Mouse (Mus musculus) spleen, adult 2 months (tissue): ENCODE data around the gene Ebf3.

Experiments used
- CTCF ChIP-seq: fragments of 200-500 bp; IDR thresholded peaks from 2 replicates; pipeline ENCODE4 v1.5.1; 2011; ENCODE audit warnings: mild to moderate bottlenecking, inconsistent platforms; ENCODE audit not compliant: insufficient read depth, insufficient read length, insufficient replicate concordance; ENCODE audit errors: extremely low read depth
- POLR2A ChIP-seq: fragments of 200-500 bp; IDR thresholded peaks from 2 replicates; pipeline ENCODE4 v1.6.1; 2011; ENCODE audit warnings: low read depth, low read length, inconsistent platforms

- TF ChIP-seq CTCF (no peak), POLR2A (no peak)
Measured at GRCm38 (mm10) chr7:137307131-137307530, 7.1 kb downstream of the Ebf3 start.
